Mouse (Mus musculus) midbrain, embryonic 14.5 days (tissue): Measurements from ENCODE around the gene Adtrp. TPM values are rescaled to one million over a fixed set of nuclear protein-coding genes. Genes with fewer than 3 reads are reported as not detected.

ENCODE experiments used
- ATAC-seq: fragments of 200-750 bp; cut with Nextera tagmentation; 2 replicates; pipeline ENCODE4 v1.8.0; 2017; ENCODE audit warnings: moderate number of reproducible peaks, moderate library complexity; ENCODE audit not compliant: low FRiP score, low TSS enrichment
- DNase-seq: peaks from one replicate; pipeline ENCODE4 v3.0.0-alpha.2; 2015
- H3K27ac ChIP-seq: fragments of 300-500 bp; sonication (generic); replicated peaks from 2 replicates; pipeline ENCODE4 v1.5.1; 2014; ENCODE audit warnings: mild to moderate bottlenecking, low read depth, low read length, moderate library complexity
- H3K27me3 ChIP-seq: fragments of 300-500 bp; sonication (generic); 2 replicates; pipeline ENCODE4 v1.6.1; 2014; ENCODE audit warnings: low read length, control low read depth, mixed read lengths; ENCODE audit not compliant: control insufficient read depth, insufficient read depth
- H3K36me3 ChIP-seq: fragments of 300-500 bp; sonication (generic); 2 replicates; pipeline ENCODE4 v1.6.1; 2014; ENCODE audit warnings: low read length, control low read depth; ENCODE audit not compliant: control insufficient read depth, insufficient read depth
- H3K4me1 ChIP-seq: fragments of 300-500 bp; sonication (generic); 2 replicates; pipeline ENCODE4 v1.6.1; 2014; ENCODE audit warnings: mild to moderate bottlenecking, antibody characterized with exemption, low read length, control low read depth; ENCODE audit not compliant: control insufficient read depth, insufficient read depth
- H3K4me2 ChIP-seq: fragments of 300-500 bp; sonication (generic); 2 replicates; pipeline ENCODE4 v1.6.1; 2014; ENCODE audit warnings: mild to moderate bottlenecking, low read length, moderate library complexity
- H3K4me3 ChIP-seq: fragments of 300-500 bp; sonication (generic); replicated peaks from 2 replicates; pipeline ENCODE4 v1.5.1; 2014; ENCODE audit warnings: low read depth, low read length
- H3K9ac ChIP-seq: fragments of 300-500 bp; sonication (generic); replicated peaks from 2 replicates; pipeline ENCODE4 v1.6.1; 2014; ENCODE audit warnings: mild to moderate bottlenecking, low read length, moderate library complexity
- H3K9me3 ChIP-seq: fragments of 300-500 bp; sonication (generic); 2 replicates; pipeline ENCODE4 v1.6.1; 2016; ENCODE audit warnings: low read length, control low read depth, mixed read lengths; ENCODE audit not compliant: control insufficient read depth
- WGBS: fragments of 180-500 bp; shearing (Covaris S2); extraction: QIAGEN DNeasy Blood & Tissue Kit; methylation state at CpG from one replicate; pipeline ENCODE4 v1.1.7; 2014; 5-methylcytosine and 5-hydroxymethylcytosine counted together
- polyA plus RNA-seq: library from polyadenylated mRNA; unstranded; fragments of >200 nt; fragmentation: Nextera tagmentation; extraction: Ambion mirVana; gene quantifications from 2 replicates; pipeline ENCODE4 v1.2.1, GENCODE M21; 2014

Adtrp gene
- polyA plus RNA-seq, 1 experiment from 2014 or later: not detected

GRCm38 (mm10) chr13:41750481-41750880, 97.0 kb downstream of the Adtrp start:
- Histone ChIP-seq H3K4me1 (no peaks in the 10 kb centered on the region), H3K27ac (no peak overlapping the region), H3K4me3 (no peak overlapping the region), H3K27me3 (no peaks in the 10 kb centered on the region), H3K9me3 (no peaks in the 10 kb centered on the region), H3K4me2 (no peak overlapping the region), H3K9ac (no peak overlapping the region), H3K36me3 (no peaks in the 10 kb centered on the region)
- peak; percentile 11 for DNase-seq
- ATAC-seq: no peak
- 57% methylated on average over 5 of the region's 5 CpGs for WGBS

- H3K36me3 ChIP-seq: no peaks in the 10 kb centered on the region
- ATAC-seq (no peak), DNase-seq (no peak)
- H3K27me3 ChIP-seq: no peaks in the 10 kb centered on the region
- H3K9ac ChIP-seq: no peak overlapping the region
- H3K27ac ChIP-seq: no peak overlapping the region
- WGBS: 90% methylated on average over 9 of the region's 9 CpGs
- no peaks in the 10 kb centered on the region for H3K9me3 ChIP-seq
- no peak overlapping the region for H3K4me3 ChIP-seq
- no peak overlapping the region for H3K4me2 ChIP-seq
- H3K4me1 ChIP-seq: no peaks in the 10 kb centered on the region
Observed at GRCm38 (mm10) chr13:41748866-41749265, 98.6 kb downstream of the Adtrp start.

GRCm38 (mm10) chr13:41747691-41748090, 99.8 kb downstream of the Adtrp start:
- Histone ChIP-seq H3K9ac (no peak overlapping the region), H3K9me3 (no peaks in the 10 kb centered on the region), H3K27ac (no peak overlapping the region), H3K36me3 (no peaks in the 10 kb centered on the region), H3K4me3 (no peak overlapping the region), H3K4me2 (no peak overlapping the region), H3K4me1 (no peaks in the 10 kb centered on the region), H3K27me3 (no peaks in the 10 kb centered on the region)
- peak; percentile 33 for DNase-seq
- no peak for ATAC-seq
- 58% methylated on average over 4 of the region's 4 CpGs for WGBS

- Histone ChIP-seq H3K4me2 (no peak overlapping the region), H3K27me3 (no peaks in the 10 kb centered on the region), H3K4me1 (no peaks in the 10 kb centered on the region), H3K9ac (no peak overlapping the region), H3K27ac (no peak overlapping the region), H3K9me3 (no peaks in the 10 kb centered on the region), H3K36me3 (no peaks in the 10 kb centered on the region), H3K4me3 (no peak overlapping the region)
- ATAC-seq (peak; percentile 31; the same call in 1 of the 2 replicates), DNase-seq (peak; percentile 89)
- WGBS: 64% methylated on average over 8 of the region's 8 CpGs
Observed at GRCm38 (mm10) chr13:41746971-41747615, 100.4 kb downstream of the Adtrp start.

GRCm38 (mm10) chr13:41740456-41741085, 106.9 kb downstream of the Adtrp start:
- DNase-seq (no peak), ATAC-seq (no peak)
- Histone ChIP-seq H3K9ac (no peak overlapping the region), H3K4me3 (no peak overlapping the region), H3K4me1 (no peaks in the 10 kb centered on the region), H3K4me2 (no peak overlapping the region), H3K9me3 (no peaks in the 10 kb centered on the region), H3K27ac (no peak overlapping the region), H3K36me3 (no peaks in the 10 kb centered on the region), H3K27me3 (no peaks in the 10 kb centered on the region)
- 88% methylated on average over 5 of the region's 5 CpGs for WGBS

- Histone ChIP-seq H3K4me3 (no peak overlapping the region), H3K4me2 (no peak overlapping the region), H3K36me3 (no peaks in the 10 kb centered on the region), H3K9me3 (no peaks in the 10 kb centered on the region), H3K9ac (no peak overlapping the region), H3K27ac (no peak overlapping the region), H3K27me3 (no peaks in the 10 kb centered on the region), H3K4me1 (no peaks in the 10 kb centered on the region)
- DNase-seq (peak; percentile 77), ATAC-seq (peak; percentile 58; the same call in 1 of the 2 replicates)
- 32% methylated on average over 10 of the region's 10 CpGs for WGBS
Observed at GRCm38 (mm10) chr13:41737628-41738309, 109.7 kb downstream of the Adtrp start.

GRCm38 (mm10) chr13:41729660-41730059, 117.8 kb downstream of the Adtrp start:
- Histone ChIP-seq H3K4me1 (no peaks in the 10 kb centered on the region), H3K4me3 (no peak overlapping the region), H3K9ac (no peak overlapping the region), H3K27me3 (no peaks in the 10 kb centered on the region), H3K9me3 (no peaks in the 10 kb centered on the region), H3K4me2 (no peak overlapping the region), H3K27ac (no peak overlapping the region), H3K36me3 (no peaks in the 10 kb centered on the region)
- no peak for DNase-seq
- ATAC-seq: no peak
- 95% methylated on average over 8 of the region's 8 CpGs for WGBS

- DNase-seq (no peak), ATAC-seq (no peak)
- Histone ChIP-seq H3K27ac (no peak overlapping the region), H3K9ac (no peak overlapping the region), H3K4me1 (no peaks in the 10 kb centered on the region), H3K9me3 (no peaks in the 10 kb centered on the region), H3K4me2 (no peak overlapping the region), H3K4me3 (no peak overlapping the region), H3K36me3 (no peaks in the 10 kb centered on the region), H3K27me3 (no peaks in the 10 kb centered on the region)
- WGBS: 89% methylated on average over 3 of the region's 3 CpGs
Observed at GRCm38 (mm10) chr13:41727803-41728202, 119.7 kb downstream of the Adtrp start.
